Mouse (Mus musculus) hindbrain, embryonic 15.5 days (tissue): ENCODE results near the gene Slc12a3. TPM values are rescaled to one million over a fixed set of nuclear protein-coding genes. Genes with fewer than 3 reads are reported as not detected.
"Not testable (repeated sequence)": the region's sequence is repeated elsewhere in the genome, so short reads cannot be mapped to it uniquely, and the experiment has no call there.

ENCODE experiments used
- ATAC-seq: fragments of 200-750 bp; cut with Nextera tagmentation; 2 replicates; pipeline ENCODE4 v1.8.0; 2017; ENCODE audit warnings: low read depth, moderate number of reproducible peaks, moderate TSS enrichment; ENCODE audit not compliant: low FRiP score
- H3K27ac ChIP-seq: fragments of 300-500 bp; sonication (generic); replicated peaks from 2 replicates; pipeline ENCODE4 v1.5.1; 2015; ENCODE audit warnings: mild to moderate bottlenecking, inconsistent platforms
- H3K27me3 ChIP-seq: fragments of 300-500 bp; sonication (generic); 2 replicates; pipeline ENCODE4 v1.6.1; 2015; ENCODE audit warnings: control low read depth, inconsistent platforms
- H3K36me3 ChIP-seq: fragments of 300-500 bp; sonication (generic); 2 replicates; pipeline ENCODE4 v1.6.1; 2015; ENCODE audit warnings: control low read depth, inconsistent platforms
- H3K4me1 ChIP-seq: fragments of 300-500 bp; sonication (generic); replicated peaks from 2 replicates; pipeline ENCODE4 v1.6.1; 2015; ENCODE audit warnings: control low read depth, inconsistent platforms
- H3K4me2 ChIP-seq: fragments of 300-500 bp; sonication (generic); 2 replicates; pipeline ENCODE4 v1.6.1; 2015; ENCODE audit warnings: moderate library complexity, mild to moderate bottlenecking, inconsistent platforms
- H3K4me3 ChIP-seq: fragments of 300-500 bp; sonication (generic); 2 replicates; pipeline ENCODE4 v1.5.1; 2015; ENCODE audit warnings: mild to moderate bottlenecking, inconsistent platforms
- H3K9ac ChIP-seq: fragments of 300-500 bp; sonication (generic); 2 replicates; pipeline ENCODE4 v1.6.1; 2015; ENCODE audit warnings: inconsistent platforms
- H3K9me3 ChIP-seq: fragments of 300-500 bp; sonication (generic); 2 replicates; pipeline ENCODE4 v1.6.1; 2016; ENCODE audit warnings: control low read depth, inconsistent platforms
- WGBS: fragments of 180-500 bp; shearing (Covaris S2); methylation state at CpG from one replicate; pipeline ENCODE4 v1.1.7; 2015; 5-methylcytosine and 5-hydroxymethylcytosine counted together
- polyA plus RNA-seq: library from polyadenylated mRNA; unstranded; fragments of >200 nt; fragmentation: Nextera tagmentation; extraction: Ambion mirVana; gene quantifications from 2 replicates; pipeline ENCODE4 v1.2.1, GENCODE M21; 2015

Slc12a3 gene
- polyA plus RNA-seq, 1 experiment from 2014 or later: 0.14 TPM

GRCm38 (mm10) chr8:94392648-94393047 is 63.6 kb downstream of the Slc12a3 start:
- Histone ChIP-seq H3K4me2 (no peak overlapping the region), H3K4me3 (no peak overlapping the region), H3K27me3 (no peaks in the 10 kb centered on the region), H3K4me1 (peaks cover 13% of the 10 kb centered on the region), H3K36me3 (peaks cover 60% of the 10 kb centered on the region), H3K27ac (no peak overlapping the region), H3K9ac (no peak overlapping the region), H3K9me3 (no peaks in the 10 kb centered on the region)
- no peak for ATAC-seq
- 80% methylated on average over 6 of the region's 6 CpGs for WGBS

GRCm38 (mm10) chr8:94395851-94396540 is 67.0 kb downstream of the Slc12a3 start:
- WGBS: 95% methylated on average over 6 of the region's 6 CpGs
- H3K27ac ChIP-seq: no peak overlapping the region
- peaks cover 45% of the 10 kb centered on the region for H3K36me3 ChIP-seq
- H3K27me3 ChIP-seq: no peaks in the 10 kb centered on the region
- no peak overlapping the region for H3K9ac ChIP-seq
- no peaks in the 10 kb centered on the region for H3K9me3 ChIP-seq
- no peak for ATAC-seq
- H3K4me1 ChIP-seq: no peaks in the 10 kb centered on the region
- no peak overlapping the region for H3K4me3 ChIP-seq
- no peak overlapping the region for H3K4me2 ChIP-seq

- Histone ChIP-seq H3K36me3 (peaks cover 34% of the 10 kb centered on the region), H3K4me2 (no peak overlapping the region), H3K4me3 (no peak overlapping the region), H3K27ac (no peak overlapping the region), H3K9ac (no peak overlapping the region), H3K9me3 (no peaks in the 10 kb centered on the region), H3K27me3 (no peaks in the 10 kb centered on the region), H3K4me1 (no peaks in the 10 kb centered on the region)
- WGBS: 67% methylated on average over 11 of the region's 11 CpGs
- ATAC-seq: no peak
These were observed 68.1 kb downstream of the Slc12a3 start for GRCm38 (mm10) chr8:94396964-94397657.

- ATAC-seq: no peak
- Histone ChIP-seq H3K36me3 (peaks cover 23% of the 10 kb centered on the region), H3K9ac (no peak overlapping the region), H3K27me3 (no peaks in the 10 kb centered on the region), H3K4me1 (no peaks in the 10 kb centered on the region), H3K4me2 (no peak overlapping the region), H3K9me3 (no peaks in the 10 kb centered on the region), H3K4me3 (no peak overlapping the region), H3K27ac (no peak overlapping the region)
- 80% methylated on average over 6 of the region's 6 CpGs for WGBS
These were observed 69.6 kb downstream of the Slc12a3 start for GRCm38 (mm10) chr8:94398587-94398986.

- no peak overlapping the region for H3K9ac ChIP-seq
- H3K27ac ChIP-seq: no peak overlapping the region
- no peaks in the 10 kb centered on the region for H3K9me3 ChIP-seq
- H3K4me1 ChIP-seq: no peaks in the 10 kb centered on the region
- 96% methylated on average over 3 of the region's 3 CpGs for WGBS
- H3K4me2 ChIP-seq: no peak overlapping the region
- no peak for ATAC-seq
- H3K36me3 ChIP-seq: peaks cover 15% of the 10 kb centered on the region
- no peak overlapping the region for H3K4me3 ChIP-seq
- no peaks in the 10 kb centered on the region for H3K27me3 ChIP-seq
These were observed 70.5 kb downstream of the Slc12a3 start for GRCm38 (mm10) chr8:94399361-94399953.

- H3K36me3 ChIP-seq, H3K4me2 ChIP-seq, H3K27me3 ChIP-seq, H3K4me3 ChIP-seq, H3K9me3 ChIP-seq, ATAC-seq, H3K9ac ChIP-seq, H3K27ac ChIP-seq, H3K4me1 ChIP-seq: not testable (repeated sequence)
- WGBS: 86% methylated on average over 2 of the region's 2 CpGs
These were observed 71.0 kb downstream of the Slc12a3 start for GRCm38 (mm10) chr8:94399957-94400356.

- no peak overlapping the region for H3K9ac ChIP-seq
- no peaks in the 10 kb centered on the region for H3K9me3 ChIP-seq
- no peak for ATAC-seq
- no peak overlapping the region for H3K4me3 ChIP-seq
- H3K4me2 ChIP-seq: no peak overlapping the region
- 71% methylated on average over 8 of the region's 8 CpGs for WGBS
- H3K36me3 ChIP-seq: no peaks in the 10 kb centered on the region
- H3K4me1 ChIP-seq: no peaks in the 10 kb centered on the region
- H3K27ac ChIP-seq: no peak overlapping the region
- H3K27me3 ChIP-seq: no peaks in the 10 kb centered on the region
These were observed 79.6 kb downstream of the Slc12a3 start for GRCm38 (mm10) chr8:94408443-94409080.

GRCm38 (mm10) chr8:94409523-94409922 is 80.5 kb downstream of the Slc12a3 start:
- Histone ChIP-seq H3K9ac (no peak overlapping the region), H3K27ac (no peak overlapping the region), H3K9me3 (no peaks in the 10 kb centered on the region), H3K36me3 (no peaks in the 10 kb centered on the region), H3K27me3 (no peaks in the 10 kb centered on the region), H3K4me2 (no peak overlapping the region), H3K4me1 (no peaks in the 10 kb centered on the region), H3K4me3 (no peak overlapping the region)
- no peak for ATAC-seq
- 88% methylated on average over 7 of the region's 7 CpGs for WGBS

GRCm38 (mm10) chr8:94412518-94412917 is 83.5 kb downstream of the Slc12a3 start:
- Histone ChIP-seq H3K4me2 (no peak overlapping the region), H3K4me3 (no peak overlapping the region), H3K27ac (no peak overlapping the region), H3K36me3 (no peaks in the 10 kb centered on the region), H3K9ac (no peak overlapping the region), H3K9me3 (no peaks in the 10 kb centered on the region), H3K4me1 (no peaks in the 10 kb centered on the region), H3K27me3 (no peaks in the 10 kb centered on the region)
- 87% methylated on average over 6 of the region's 6 CpGs for WGBS
- no peak for ATAC-seq

GRCm38 (mm10) chr8:94413509-94413908 is 84.5 kb downstream of the Slc12a3 start:
- 89% methylated on average over 6 of the region's 6 CpGs for WGBS
- Histone ChIP-seq H3K9ac (no peak overlapping the region), H3K27me3 (no peaks in the 10 kb centered on the region), H3K9me3 (no peaks in the 10 kb centered on the region), H3K27ac (no peak overlapping the region), H3K36me3 (no peaks in the 10 kb centered on the region), H3K4me1 (no peaks in the 10 kb centered on the region), H3K4me2 (no peak overlapping the region), H3K4me3 (no peak overlapping the region)
- ATAC-seq: no peak

- no peak for ATAC-seq
- Histone ChIP-seq H3K4me1 (no peaks in the 10 kb centered on the region), H3K36me3 (no peaks in the 10 kb centered on the region), H3K27ac (no peak overlapping the region), H3K9me3 (no peaks in the 10 kb centered on the region), H3K27me3 (no peaks in the 10 kb centered on the region), H3K9ac (no peak overlapping the region), H3K4me3 (no peak overlapping the region), H3K4me2 (no peak overlapping the region)
- WGBS: 75% methylated on average over 2 of the region's 2 CpGs
These were observed 86.2 kb downstream of the Slc12a3 start for GRCm38 (mm10) chr8:94415218-94415617.
